Mouse (Mus musculus) olfactory bulb, adult 2 months (tissue): ENCODE results near the gene Cygb.

Experiments used
- CTCF ChIP-seq: fragments of 200-500 bp; IDR thresholded peaks from 2 replicates; pipeline ENCODE4 v1.5.1; 2012; ENCODE audit warnings: low read depth, mild to moderate bottlenecking, low read length, moderate library complexity; ENCODE audit not compliant: insufficient read depth
- POLR2A ChIP-seq: fragments of 200-500 bp; IDR thresholded peaks from 2 replicates; pipeline ENCODE4 v1.6.1; 2012; ENCODE audit warnings: mild to moderate bottlenecking, low read depth, low read length, moderate library complexity; ENCODE audit not compliant: insufficient read depth

DNA sequence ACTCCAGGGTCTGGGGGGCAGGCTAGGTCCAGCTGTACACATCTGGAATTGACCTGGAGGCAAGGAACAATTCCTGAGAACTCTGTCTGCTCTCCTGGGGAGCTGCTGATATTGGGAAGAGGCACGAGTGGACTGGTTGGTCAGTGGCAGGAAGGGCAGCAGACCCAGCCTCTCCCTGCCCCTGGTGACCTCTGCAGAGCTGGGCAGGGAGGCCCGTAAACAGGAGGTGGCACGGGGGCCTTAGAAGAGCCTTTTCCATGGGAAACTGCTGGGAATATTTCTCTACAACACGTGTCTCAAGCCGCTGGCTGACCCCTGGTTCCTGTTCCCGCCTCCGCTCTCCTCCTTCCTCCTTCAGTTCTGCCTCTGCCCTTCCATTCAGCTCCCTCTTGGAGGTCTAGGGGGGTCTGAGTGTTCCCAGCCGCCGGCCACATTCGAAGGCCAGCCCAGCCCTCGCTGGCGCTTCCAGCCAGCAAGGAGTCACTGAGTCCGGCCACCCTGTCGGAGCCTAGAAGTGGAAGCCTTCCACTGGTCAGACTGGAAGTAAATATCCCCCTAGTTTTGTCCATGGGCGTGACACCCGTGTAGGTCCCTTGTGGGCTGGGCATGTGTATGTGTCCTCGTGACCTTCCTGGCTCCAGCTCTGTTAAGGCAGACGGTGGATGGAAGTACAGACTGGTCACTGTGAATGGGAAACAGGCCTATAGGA, 5.7 kb downstream of the Cygb start:
- TF ChIP-seq CTCF (no peak), POLR2A (no peak)
